Mouse (Mus musculus) G1E (cell line): ENCODE measurements around the gene Adamtsl4. TPM values are rescaled to one million over a fixed set of nuclear protein-coding genes. Genes with fewer than 3 reads are reported as not detected.

Experiments
- ATAC-seq: 2 replicates; pipeline ENCODE4 v1.8.0; 2016; ENCODE audit warnings: mild to moderate bottlenecking; ENCODE audit not compliant: insufficient number of reproducible peaks, poor library complexity, low FRiP score, severe bottlenecking; ENCODE audit errors: extremely low read depth
- DNase-seq: peaks from one replicate; pipeline ENCODE4 v3.0.0; 2012; ENCODE audit warnings: low spot score
- H3K27me3 ChIP-seq: 2 replicates; pipeline ENCODE4 v1.6.1; 2012; ENCODE audit warnings: mild to moderate bottlenecking, low read length, inconsistent platforms; ENCODE audit not compliant: insufficient read depth
- H3K36me3 ChIP-seq: replicated peaks from 2 replicates; pipeline ENCODE3; 2012; ENCODE audit warnings: mild to moderate bottlenecking, inconsistent platforms
- H3K4me1 ChIP-seq: 2 replicates; pipeline ENCODE4 v1.6.1; 2012; ENCODE audit warnings: low read depth, low read length, inconsistent platforms, mixed read lengths; ENCODE audit not compliant: insufficient read depth
- H3K4me3 ChIP-seq: 2 replicates; pipeline ENCODE4 v1.5.1; 2012; ENCODE audit warnings: low read depth, mild to moderate bottlenecking, inconsistent platforms, low read length, moderate library complexity, mixed read lengths
- H3K9me3 ChIP-seq: replicated peaks from 2 replicates; pipeline ENCODE4 v1.6.1; 2012; ENCODE audit warnings: inconsistent platforms
- CTCF ChIP-seq: IDR thresholded peaks from 2 replicates; pipeline ENCODE4 v1.5.1; 2012; ENCODE audit warnings: low read depth, low read length, inconsistent platforms, mixed read lengths
- GATA1 ChIP-seq: IDR thresholded peaks from 2 replicates; pipeline ENCODE4 v1.6.1; 2012; ENCODE audit warnings: borderline replicate concordance, low read length, inconsistent platforms, mixed read lengths
- GATA2 ChIP-seq: IDR thresholded peaks from 2 replicates; pipeline ENCODE4 v1.6.1; 2012; ENCODE audit warnings: low read depth, low read length, inconsistent platforms, borderline replicate concordance
- POLR2AphosphoS5 ChIP-seq: IDR thresholded peaks from 2 replicates; pipeline ENCODE4 v1.6.1; 2012; ENCODE audit warnings: low read depth, low read length, inconsistent platforms; ENCODE audit not compliant: insufficient replicate concordance
- TAL1 ChIP-seq: conservative IDR thresholded peaks from 2 replicates; pipeline ENCODE4 v1.6.1; 2012; ENCODE audit warnings: low read depth, low read length, inconsistent platforms, mixed read lengths
- polyA plus RNA-seq: library from polyadenylated mRNA; stranded (reverse); fragments of >175 nt; gene quantifications from 2 replicates; pipeline ENCODE4 v1.2.3, GENCODE M21; 2012
- total RNA-seq, 2 experiments: library from RNA; stranded (forward) in 1 of 2; stranded (reverse) in 1 of 2; fragments of 200-1000 nt in 1 of 2; fragments of >200 nt in 1 of 2; fragmentation: Nextera tagmentation in 1 of 2; gene quantifications; 2 replicates each; pipeline ENCODE4 v1.2.3; 2014 to 2017

The Adamtsl4 gene
- total and polyA plus RNA-seq, 3 experiments = 0.11 TPM; not detected in 2

GRCm38 (mm10) chr3:95709967-95710366 is 22.2 kb upstream of the Adamtsl4 start:
- Histone ChIP-seq H3K9me3 (peaks cover 17% of the 10 kb centered on the region), H3K4me3 (no peak overlapping the region), H3K27me3 (no peaks in the 10 kb centered on the region), H3K36me3 (no peaks in the 10 kb centered on the region), H3K4me1 (peaks cover 17% of the 10 kb centered on the region)
- ATAC-seq (no peak), DNase-seq (no peak)
- TF ChIP-seq TAL1 = no peak
- no peak for TF ChIP-seq POLR2AphosphoS5
- TF ChIP-seq GATA2 = no peak
- TF ChIP-seq CTCF = no peak
- no peak for TF ChIP-seq GATA1

GRCm38 (mm10) chr3:95709044-95709443 is 21.3 kb upstream of the Adamtsl4 start:
- DNase-seq (no peak), ATAC-seq (no peak)
- H3K9me3 ChIP-seq = peaks cover 17% of the 10 kb centered on the region

GRCm38 (mm10) chr3:95707497-95707896 is 19.8 kb upstream of the Adamtsl4 start:
- Histone ChIP-seq H3K27me3 (no peaks in the 10 kb centered on the region), H3K9me3 (peaks cover 12% of the 10 kb centered on the region), H3K4me1 (peaks cover 33% of the 10 kb centered on the region), H3K4me3 (no peak overlapping the region), H3K36me3 (no peaks in the 10 kb centered on the region)
- TF ChIP-seq GATA2 (no peak), TAL1 (no peak), POLR2AphosphoS5 (no peak), CTCF (no peak), GATA1 (no peak)
- ATAC-seq (no peak), DNase-seq (no peak)

More at GRCm38 (mm10) chr3:95709044-95709443, 21.3 kb upstream of the Adamtsl4 start:
- no peak overlapping the region for H3K4me3 ChIP-seq
- TF ChIP-seq GATA1 (no peak), CTCF (no peak), TAL1 (no peak), POLR2AphosphoS5 (no peak), GATA2 (no peak)
- H3K36me3 ChIP-seq = no peaks in the 10 kb centered on the region
- peaks cover 25% of the 10 kb centered on the region for H3K4me1 ChIP-seq
- H3K27me3 ChIP-seq = no peaks in the 10 kb centered on the region

GRCm38 (mm10) chr3:95706273-95706672 is 18.6 kb upstream of the Adamtsl4 start:
- ATAC-seq (no peak), DNase-seq (no peak)
- TF ChIP-seq TAL1 = no peak
- no peak for TF ChIP-seq GATA1
- TF ChIP-seq POLR2AphosphoS5 = no peak
- Histone ChIP-seq H3K4me3 (no peak overlapping the region), H3K9me3 (peaks cover 12% of the 10 kb centered on the region), H3K4me1 (peaks cover 41% of the 10 kb centered on the region), H3K27me3 (no peaks in the 10 kb centered on the region; the same call in 1 of the 2 replicates), H3K36me3 (no peaks in the 10 kb centered on the region)

GRCm38 (mm10) chr3:95704612-95705011 is 16.9 kb upstream of the Adamtsl4 start:
- TF ChIP-seq GATA2 = no peak
- no peak for TF ChIP-seq POLR2AphosphoS5
- TF ChIP-seq CTCF = no peak
- no peak for TF ChIP-seq TAL1
- no peak for TF ChIP-seq GATA1
- DNase-seq (no peak), ATAC-seq (no peak)
- no peaks in the 10 kb centered on the region; the same call in 1 of the 2 replicates for H3K27me3 ChIP-seq
- no peaks in the 10 kb centered on the region for H3K36me3 ChIP-seq
- H3K9me3 ChIP-seq = peaks cover 8% of the 10 kb centered on the region
- H3K4me3 ChIP-seq = no peak overlapping the region
- H3K4me1 ChIP-seq = peaks cover 39% of the 10 kb centered on the region

- no peaks in the 10 kb centered on the region for H3K9me3 ChIP-seq
- H3K27me3 ChIP-seq = no peaks in the 10 kb centered on the region; the same call in 1 of the 2 replicates
- no peak for TF ChIP-seq TAL1
- H3K4me3 ChIP-seq = no peak overlapping the region
- H3K4me1 ChIP-seq = peaks cover 39% of the 10 kb centered on the region
- H3K36me3 ChIP-seq = no peaks in the 10 kb centered on the region
- DNase-seq (no peak), ATAC-seq (no peak)
Measured at GRCm38 (mm10) chr3:95703276-95703675, 15.6 kb upstream of the Adamtsl4 start.
